Mouse (Mus musculus): ENCODE results near the gene Olfr1098. TPM values are rescaled to one million over a fixed set of nuclear protein-coding genes. Genes with fewer than 3 reads are reported as not detected.

Olfr1098 gene
- total RNA-seq (2021), result not detected
- long read RNA-seq, experiment 1, result 0 reads
- long read RNA-seq, experiment 2, result 0 reads

DNA sequence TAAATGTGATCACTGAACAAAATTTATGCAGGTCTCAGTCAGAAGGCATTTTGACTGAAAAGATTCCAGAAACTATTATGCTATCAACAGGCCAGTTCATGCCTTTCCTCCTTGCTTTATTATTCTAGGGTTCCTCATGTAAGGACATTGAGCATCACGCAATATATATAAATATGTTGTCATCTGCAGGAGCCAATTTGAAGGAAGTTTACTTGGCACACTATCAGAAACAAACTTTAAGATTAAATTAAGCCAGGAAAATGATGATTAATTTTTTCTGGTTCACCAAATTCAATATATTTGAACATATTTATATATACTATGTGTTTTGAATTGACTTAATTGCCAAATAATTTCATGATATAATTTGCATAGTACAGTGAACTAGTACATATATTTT is at the start of gene Olfr1098:
Gene Olfr1098, minus strand, starts transcription at position 101 of the 400 bp plus-strand sequence.
- no peak for DNase-seq
- intact Hi-C loops (cut with DNase I), result no loop called here

DNA sequence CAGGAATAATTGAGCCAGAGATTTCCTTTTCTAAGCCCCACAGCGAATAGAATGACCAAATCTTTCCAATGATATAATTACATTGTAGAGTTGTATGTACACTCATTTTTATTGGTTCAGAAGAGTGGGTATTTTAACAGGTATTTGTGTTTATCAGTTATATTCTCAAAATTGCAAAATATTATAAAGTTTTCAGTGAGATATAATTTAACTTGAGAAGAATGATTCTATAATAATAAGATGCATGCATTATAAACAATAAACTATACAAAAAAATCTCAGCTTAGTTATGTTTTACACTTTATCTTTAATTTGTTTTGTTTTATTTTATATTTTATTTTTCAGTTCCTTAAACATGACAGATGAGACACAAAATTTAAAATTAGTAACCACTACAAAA is 36.2 kb upstream of the Olfr1098 start, which contains the start of gene Olfr1099:
Gene Olfr1099, minus strand, starts transcription at position 101 of the 400 bp plus-strand sequence.
- intact Hi-C loops (cut with DNase I), result no loop called here
- no peak for DNase-seq

DNA sequence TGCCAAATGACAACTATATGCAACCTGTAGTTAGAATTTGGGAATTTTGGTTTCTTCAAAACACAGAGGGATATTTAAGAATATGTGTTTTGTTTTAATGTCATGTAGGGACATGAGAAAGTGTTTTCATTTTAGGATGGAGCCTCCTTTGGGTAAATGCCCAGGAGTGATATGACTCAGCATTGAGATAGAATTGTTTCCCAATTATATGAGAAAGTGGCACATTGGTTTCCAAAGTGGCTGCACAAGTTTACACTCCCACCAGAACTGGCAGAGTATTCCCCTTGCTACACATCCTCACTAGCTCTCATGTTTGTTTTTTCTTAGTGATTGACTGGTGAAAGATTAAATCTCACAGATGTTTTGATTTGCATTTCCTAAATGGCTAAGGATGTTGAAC is 2.2 kb upstream of the Olfr1098 start:
- no peak for DNase-seq
- intact Hi-C loops (cut with DNase I), result no loop called here

DNA sequence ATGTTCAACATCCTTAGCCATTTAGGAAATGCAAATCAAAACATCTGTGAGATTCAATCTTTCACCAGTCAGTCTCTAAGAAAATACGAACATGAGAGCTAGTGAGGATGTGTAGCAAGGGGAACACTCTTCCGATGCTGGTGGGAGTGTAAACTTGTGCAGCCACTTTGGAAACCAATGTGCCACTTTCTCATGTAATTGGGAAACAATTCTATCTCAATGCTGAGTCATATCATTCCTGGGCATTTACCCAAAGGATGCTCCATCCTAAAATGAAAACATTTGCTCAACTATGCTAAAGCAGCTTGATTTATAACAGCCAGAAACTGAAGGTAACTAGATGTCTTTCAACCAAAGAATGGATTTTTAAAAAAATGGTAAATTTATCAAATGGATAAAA is 18.7 kb downstream of the Olfr1098 start:
- intact Hi-C loops (cut with DNase I), result no loop called here
- no peak for DNase-seq

DNA sequence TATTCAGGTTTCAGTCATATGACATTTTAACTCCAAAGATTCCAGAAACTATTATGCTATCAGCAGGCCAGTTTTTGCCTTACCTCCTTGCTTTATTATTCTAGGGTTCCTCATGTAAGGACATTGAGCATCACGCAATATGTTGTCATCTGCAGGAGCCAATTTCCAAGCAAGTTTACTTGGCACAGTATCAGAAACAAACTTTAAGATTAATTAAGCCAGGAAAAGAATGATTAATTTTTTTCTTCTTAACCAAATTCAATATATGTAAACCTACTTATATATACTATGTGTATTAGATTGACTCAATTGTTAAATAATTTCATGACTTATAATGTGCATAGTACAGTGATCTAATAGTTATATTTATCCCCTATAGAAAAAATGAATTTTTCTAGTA is 32.2 kb downstream of the Olfr1098 start, which contains the start of gene Olfr1097:
Gene Olfr1097, minus strand, starts transcription at position 101 of the 400 bp plus-strand sequence.
- no peak for DNase-seq
- intact Hi-C loops (cut with DNase I), result no loop called here

DNA sequence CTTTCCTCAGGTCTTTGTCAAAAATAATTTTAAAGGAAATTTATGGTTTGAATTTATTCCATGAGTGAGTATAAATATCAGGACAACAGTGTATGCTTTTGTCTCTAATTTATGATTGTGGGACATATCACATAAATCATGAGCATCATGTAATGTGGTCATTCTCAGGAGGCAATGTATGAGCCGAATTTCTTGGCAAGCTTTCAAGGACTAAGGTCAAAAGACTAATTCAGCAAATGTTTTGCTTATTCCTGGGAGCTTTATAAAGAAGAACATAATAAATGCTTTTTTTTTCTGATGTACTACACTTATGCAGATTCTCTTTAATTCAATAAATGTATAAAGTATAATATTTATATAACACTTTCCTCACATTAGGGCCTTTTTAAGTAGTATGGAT is 49.6 kb downstream of the Olfr1098 start, which contains the start of gene Gm13723:
Gene Gm13723, minus strand, starts transcription at position 101 of the 400 bp plus-strand sequence.
- intact Hi-C loops (cut with DNase I), result no loop called here
- DNase-seq, result no peak

Other genes starting within 250 kb of the Olfr1098 start
- gene Olfr1086, start 244.5 kb downstream of the Olfr1098 start, total RNA-seq (2021), result not detected
- not detected for gene Olfr1087, start 226.2 kb downstream of the Olfr1098 start, total RNA-seq (2021)
- gene Olfr1089, start 190.8 kb downstream of the Olfr1098 start, total RNA-seq (2021), result not detected
- gene Olfr1090, start 165.6 kb downstream of the Olfr1098 start, total RNA-seq (2021), result not detected
- gene Olfr1093, start 142.1 kb downstream of the Olfr1098 start, total RNA-seq (2021), result not detected
- not detected for gene Olfr141, start 114.5 kb downstream of the Olfr1098 start, total RNA-seq (2021)
- gene Olfr1094, start 99.9 kb downstream of the Olfr1098 start, total RNA-seq (2021), result not detected
- not detected for gene Olfr1095, start 72.8 kb downstream of the Olfr1098 start, total RNA-seq (2021)
- gene Gm13723, start 49.7 kb downstream of the Olfr1098 start, total RNA-seq (2021), result not detected
- not detected for gene Olfr1097, start 32.3 kb downstream of the Olfr1098 start, total RNA-seq (2021)
- not detected for gene Olfr1099, start 36.1 kb upstream of the Olfr1098 start, total RNA-seq (2021)
- gene Olfr1100, start 55.4 kb upstream of the Olfr1098 start, total RNA-seq (2021), result not detected
- not detected for gene Olfr1101, start 66.7 kb upstream of the Olfr1098 start, total RNA-seq (2021)
- not detected for gene Olfr1102, start 73.9 kb upstream of the Olfr1098 start, total RNA-seq (2021)
- not detected for gene Olfr1104, start 102.5 kb upstream of the Olfr1098 start, total RNA-seq (2021)
- gene Olfr1105, start 112.0 kb upstream of the Olfr1098 start, total RNA-seq (2021), result not detected
- not detected for gene Olfr1106, start 127.7 kb upstream of the Olfr1098 start, total RNA-seq (2021)
- not detected for gene Olfr1107, start 151.3 kb upstream of the Olfr1098 start, total RNA-seq (2021)
- gene Olfr1109, start 171.5 kb upstream of the Olfr1098 start, total RNA-seq (2021), result not detected
- not detected for gene Olfr259, start 190.0 kb upstream of the Olfr1098 start, total RNA-seq (2021)
- gene Olfr1110, start 215.8 kb upstream of the Olfr1098 start, total RNA-seq (2021), result not detected
- gene Olfr1111, start 228.1 kb upstream of the Olfr1098 start, total RNA-seq (2021), result not detected

Measured in gastrocnemius, postnatal 36 days (tissue).